Mouse (Mus musculus) heart, postnatal 0 days (tissue): ENCODE measurements around the gene Gm4763. TPM values are rescaled to one million over a fixed set of nuclear protein-coding genes. Genes with fewer than 3 reads are reported as not detected.

Experiments
- ATAC-seq: fragments of 200-750 bp; cut with Nextera tagmentation; 2 replicates; pipeline ENCODE4 v1.8.0; 2017; ENCODE audit warnings: low read depth, moderate number of reproducible peaks, moderate library complexity; ENCODE audit not compliant: insufficient read depth
- DNase-seq: peaks from one replicate; pipeline ENCODE4 v3.0.0-alpha.2; 2016; ENCODE audit warnings: low spot score
- H3K27ac ChIP-seq: fragments of 300-500 bp; sonication (generic); 2 replicates; pipeline ENCODE4 v1.5.1; 2014; ENCODE audit warnings: low read depth, mild to moderate bottlenecking
- H3K27me3 ChIP-seq: fragments of 300-500 bp; sonication (generic); 2 replicates; pipeline ENCODE4 v1.6.1; 2014; ENCODE audit warnings: low read length, mixed read lengths; ENCODE audit not compliant: control insufficient read depth, insufficient read depth
- H3K36me3 ChIP-seq: fragments of 300-500 bp; sonication (generic); replicated peaks from 2 replicates; pipeline ENCODE4 v1.6.1; 2014; ENCODE audit warnings: low read length, mixed read lengths; ENCODE audit not compliant: control insufficient read depth, insufficient read depth
- H3K4me1 ChIP-seq: fragments of 300-500 bp; sonication (generic); 2 replicates; pipeline ENCODE4 v1.6.1; 2014; ENCODE audit warnings: antibody characterized with exemption; ENCODE audit not compliant: control insufficient read depth, insufficient read depth
- H3K4me2 ChIP-seq: fragments of 300-500 bp; sonication (generic); 2 replicates; pipeline ENCODE4 v1.6.1; 2014; ENCODE audit warnings: low read depth, mild to moderate bottlenecking, low read length, moderate library complexity
- H3K4me3 ChIP-seq: fragments of 300-500 bp; sonication (generic); 2 replicates; pipeline ENCODE4 v1.5.1; 2014; ENCODE audit warnings: low read depth, low read length
- H3K9ac ChIP-seq: fragments of 300-500 bp; sonication (generic); replicated peaks from 2 replicates; pipeline ENCODE4 v1.6.1; 2014; ENCODE audit warnings: low read depth, low read length, mixed read lengths
- H3K9me3 ChIP-seq: fragments of 300-500 bp; sonication (generic); replicated peaks from 2 replicates; pipeline ENCODE4 v1.6.1; 2016; ENCODE audit warnings: low read length; ENCODE audit not compliant: control insufficient read depth
- CTCF ChIP-seq: IDR thresholded peaks from 2 replicates; pipeline ENCODE4 v1.5.1; 2016; ENCODE audit warnings: antibody characterized with exemption, control low read depth, low read depth
- EP300 ChIP-seq: IDR thresholded peaks from 2 replicates; pipeline ENCODE4 v1.6.1; 2016; ENCODE audit warnings: antibody characterized with exemption, low read depth
- WGBS: fragments of 180-500 bp; shearing (Covaris S2); extraction: QIAGEN DNeasy Blood & Tissue Kit; methylation state at CpG from one replicate; pipeline ENCODE4 v1.1.7; 2014; 5-methylcytosine and 5-hydroxymethylcytosine counted together
- polyA plus RNA-seq: library from polyadenylated mRNA; unstranded; fragments of >200 nt; fragmentation: Nextera tagmentation; extraction: Ambion mirVana; gene quantifications from 2 replicates; pipeline ENCODE4 v1.2.1, GENCODE M21; 2015
- total RNA-seq: library from RNA; depleted of rRNA; stranded (reverse); fragments of >200 nt; gene quantifications from 2 replicates; pipeline ENCODE4 v1.2.3, GENCODE M21; 2014; ENCODE audit warnings: low replicate concordance; rRNA removed

The Gm4763 gene
- total and polyA plus RNA-seq, 2 experiments from 2014 or later: not detected

- Histone ChIP-seq H3K4me3 (no peak within 1 kb of the TSS), H3K9ac (no peak within 1 kb of the TSS), H3K27ac (no peak within 1 kb of the TSS), H3K36me3 (no peaks in the 10 kb centered on the region), H3K27me3 (no peaks in the 10 kb centered on the region), H3K9me3 (no peaks in the 10 kb centered on the region), H3K4me2 (no peak within 1 kb of the TSS), H3K4me1 (no peaks in the 10 kb centered on the region)
- ATAC-seq: no peak
- TF ChIP-seq CTCF: no peak
- TF ChIP-seq EP300: no peak
- WGBS: 75% methylated on average over 9 of the region's 9 CpGs
- DNase-seq: no peak
These were observed 50.1 kb downstream of the Gm4763 start, which contains the start of gene Tex101 for GRCm38 (mm10) chr7:24676575-24676974. Tex101 (minus strand) TSS chr7:24676675.

- no peak for DNase-seq
- 85% methylated on average over 23 of the region's 23 CpGs for WGBS
- Histone ChIP-seq H3K4me3 (no peak overlapping the region), H3K27ac (no peak overlapping the region), H3K36me3 (no peaks in the 10 kb centered on the region), H3K9me3 (no peaks in the 10 kb centered on the region), H3K27me3 (no peaks in the 10 kb centered on the region), H3K4me1 (no peaks in the 10 kb centered on the region), H3K4me2 (no peak overlapping the region), H3K9ac (no peak overlapping the region)
- TF ChIP-seq CTCF (no peak), EP300 (no peak)
- ATAC-seq: no peak
These were observed 54.7 kb downstream of the Gm4763 start for GRCm38 (mm10) chr7:24671944-24672439.

Other genes starting within 250 kb of the Gm4763 start
- gene Cadm4, start 244.9 kb downstream of the Gm4763 start, total RNA-seq: 14.3 and 30.5 TPM in 2 replicates
- 4.1 and 4.2 TPM in 2 replicates for gene Cadm4, start 244.9 kb downstream of the Gm4763 start, polyA plus RNA-seq
- gene Zfp428, start 219.9 kb downstream of the Gm4763 start, total RNA-seq: 24.8 and 36.3 TPM in 2 replicates
- 39.1 and 39.3 TPM in 2 replicates for gene Zfp428, start 219.9 kb downstream of the Gm4763 start, polyA plus RNA-seq
- not detected in 2 replicates for gene AC161166.1, start 214.5 kb downstream of the Gm4763 start, total RNA-seq
- 0.10 and 0.19 TPM in 2 replicates for gene AC161166.1, start 214.5 kb downstream of the Gm4763 start, polyA plus RNA-seq
- gene Irgq, start 196.2 kb downstream of the Gm4763 start, total RNA-seq: 22.1 and 24.5 TPM in 2 replicates
- 4.5 and 4.8 TPM in 2 replicates for gene Irgq, start 196.2 kb downstream of the Gm4763 start, polyA plus RNA-seq
- gene Pinlyp, start 180.8 kb downstream of the Gm4763 start, total RNA-seq: not detected in 2 replicates
- gene Pinlyp, start 180.8 kb downstream of the Gm4763 start, polyA plus RNA-seq: not detected in 2 replicates
- gene Xrcc1, start 180.6 kb downstream of the Gm4763 start, total RNA-seq: 30.3 and 46.1 TPM in 2 replicates
- gene Xrcc1, start 180.6 kb downstream of the Gm4763 start, polyA plus RNA-seq: 30.7 and 31.1 TPM in 2 replicates
- 21.2 and 42.2 TPM in 2 replicates for gene Ethe1, start 139.4 kb downstream of the Gm4763 start, total RNA-seq
- 21.5 and 23.1 TPM in 2 replicates for gene Ethe1, start 139.4 kb downstream of the Gm4763 start, polyA plus RNA-seq
- 0.04 TPM in 1 of 2 replicates, not detected in the other for gene Zfp575, start 139.3 kb downstream of the Gm4763 start, total RNA-seq
- gene Zfp575, start 139.3 kb downstream of the Gm4763 start, polyA plus RNA-seq: 0.58 and 0.67 TPM in 2 replicates
- gene Phldb3, start 116.1 kb downstream of the Gm4763 start, total RNA-seq: not detected in 2 replicates
- not detected in 2 replicates for gene Phldb3, start 116.1 kb downstream of the Gm4763 start, polyA plus RNA-seq
- not detected in 2 replicates for gene Lypd3, start 90.4 kb downstream of the Gm4763 start, total RNA-seq
- not detected in 2 replicates for gene Lypd3, start 90.4 kb downstream of the Gm4763 start, polyA plus RNA-seq
- gene Tex101, start 50.2 kb downstream of the Gm4763 start, total RNA-seq: not detected in 2 replicates
- not detected in 2 replicates for gene Tex101, start 50.2 kb downstream of the Gm4763 start, polyA plus RNA-seq
- not detected in 2 replicates for gene BC049730, start 17.7 kb downstream of the Gm4763 start, total RNA-seq
- not detected in 2 replicates for gene BC049730, start 17.7 kb downstream of the Gm4763 start, polyA plus RNA-seq
- 0.12 TPM in 1 of 2 replicates, not detected in the other for gene Cd177, start 33.4 kb upstream of the Gm4763 start, total RNA-seq
- 0.18 and 0.23 TPM in 2 replicates for gene Cd177, start 33.4 kb upstream of the Gm4763 start, polyA plus RNA-seq
- not detected in 2 replicates for gene Ceacam10, start 50.3 kb upstream of the Gm4763 start, total RNA-seq
- gene Ceacam10, start 50.3 kb upstream of the Gm4763 start, polyA plus RNA-seq: not detected in 2 replicates
- 0.65 TPM in 1 of 2 replicates, not detected in the other for gene Gm9844, start 135.3 kb upstream of the Gm4763 start, total RNA-seq
- gene Gm9844, start 135.3 kb upstream of the Gm4763 start, polyA plus RNA-seq: 6.7 and 9.5 TPM in 2 replicates
- not detected in 2 replicates for gene Lypd4, start 143.0 kb upstream of the Gm4763 start, total RNA-seq
- not detected in 2 replicates for gene Lypd4, start 143.0 kb upstream of the Gm4763 start, polyA plus RNA-seq
- gene Dmrtc2, start 143.1 kb upstream of the Gm4763 start, total RNA-seq: not detected in 2 replicates
- not detected in 2 replicates for gene Dmrtc2, start 143.1 kb upstream of the Gm4763 start, polyA plus RNA-seq
- gene Rps19, start 157.5 kb upstream of the Gm4763 start, total RNA-seq: 530 and 642 TPM in 2 replicates
- 980 and 1,040 TPM in 2 replicates for gene Rps19, start 157.5 kb upstream of the Gm4763 start, polyA plus RNA-seq
- 2.8 TPM in 1 of 2 replicates, not detected in the other for gene Cd79a, start 170.5 kb upstream of the Gm4763 start, total RNA-seq
- 0.33 and 0.70 TPM in 2 replicates for gene Cd79a, start 170.5 kb upstream of the Gm4763 start, polyA plus RNA-seq
- gene Arhgef1, start 176.0 kb upstream of the Gm4763 start, total RNA-seq: 16.0 and 28.2 TPM in 2 replicates
- 37.0 TPM in 2 replicates for gene Arhgef1, start 176.0 kb upstream of the Gm4763 start, polyA plus RNA-seq
- gene Gm4881, start 217.6 kb upstream of the Gm4763 start, total RNA-seq: not detected in 2 replicates
- not detected in 2 replicates for gene Gm4881, start 217.6 kb upstream of the Gm4763 start, polyA plus RNA-seq
- gene Rabac1, start 245.8 kb upstream of the Gm4763 start, total RNA-seq: 609 and 633 TPM in 2 replicates
- 357 and 362 TPM in 2 replicates for gene Rabac1, start 245.8 kb upstream of the Gm4763 start, polyA plus RNA-seq